Mouse (Mus musculus): ENCODE measurements around the gene Rnf26.

DNA sequence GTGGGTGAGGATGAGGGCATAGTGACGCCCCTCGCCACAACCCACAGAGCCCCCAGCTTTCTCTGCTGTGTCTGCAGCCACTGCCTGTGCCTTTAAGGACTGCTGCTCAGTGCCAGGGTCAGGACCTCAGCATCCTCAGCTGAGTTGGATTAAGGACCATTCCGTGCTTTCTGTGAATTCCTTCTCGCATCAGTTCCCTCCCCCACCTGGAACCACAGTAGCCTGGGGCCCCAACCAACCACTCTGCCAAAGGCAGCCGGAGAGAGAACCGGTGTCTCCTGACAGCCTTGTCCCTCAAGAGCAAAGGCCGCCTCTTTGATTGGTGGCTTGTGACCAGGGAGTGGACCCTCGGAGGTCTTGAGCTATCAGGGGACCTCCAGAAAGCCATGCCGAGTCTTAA lies 11.8 kb downstream of the Rnf26 start, which contains the start of gene Mfrp:
- TF ChIP-seq POLR2A (IDR thresholded peaks at IDR 0.05; ENCODE audit: insufficient read depth, low read depth, low read length) (no peak), CTCF (IDR thresholded peaks at IDR 0.05; ENCODE audit: insufficient read depth, low read depth, low read length) (no peak)
